Mouse (Mus musculus) left cerebral cortex, adult 2 months (tissue): ENCODE measurements around the gene Hic2. TPM values are rescaled to one million over a fixed set of nuclear protein-coding genes. Genes with fewer than 3 reads are reported as not detected.

Experiments used
- DNase-seq, 2 experiments: peaks; one replicate each; pipeline ENCODE4 v3.0.0; 2021 to 2022; ENCODE audit warnings: low spot score in 2 of 2, mixed read lengths in 1 of 2; ENCODE audit errors: extremely low spot score in 1 of 2
- H3K27ac ChIP-seq: fragments of 200-600 bp; 2 replicates; pipeline ENCODE4 v1.8.1; 2022
- H3K4me3 ChIP-seq: fragments of 200-600 bp; 2 replicates; pipeline ENCODE4 v1.8.1; 2022
- CTCF ChIP-seq: fragments of 200-600 bp; IDR thresholded peaks from 2 replicates; pipeline ENCODE4 v1.8.1; 2022; ENCODE audit warnings: antibody characterized with exemption, mild to moderate bottlenecking, moderate library complexity
- intact Hi-C: fragments of 180-260 bp; cut with DNase I; formaldehyde crosslinking; loops from one replicate; pipeline ENCODE4 v1.15.1; 2025
- total RNA-seq, 2 experiments: library from RNA; stranded (reverse); gene quantifications; 2 replicates each; pipeline ENCODE4 v1.2.3; 2021

The Hic2 gene
- total RNA-seq, 2 experiments from 2014 or later = 5.3 to 6.0 TPM

DNA sequence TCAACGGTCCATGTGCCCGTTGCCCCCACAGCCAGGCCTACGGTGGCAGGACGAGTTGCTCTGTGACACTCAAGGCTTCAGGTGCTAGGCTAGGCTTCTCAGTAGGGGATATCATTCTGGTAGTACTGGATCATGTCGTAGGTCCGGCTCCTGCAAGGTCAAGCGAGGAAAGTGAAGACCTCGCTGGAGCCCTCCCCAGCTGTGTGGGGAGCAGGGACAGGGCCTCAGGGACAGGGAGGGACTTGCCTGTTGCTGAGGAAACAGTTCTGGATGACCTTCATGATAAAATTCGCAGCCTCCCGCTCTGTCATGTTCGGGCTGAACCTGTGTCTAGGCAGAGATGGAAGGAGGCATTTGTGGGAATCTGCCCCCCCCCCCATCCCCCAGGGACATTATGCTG, 47.1 kb downstream of the Hic2 start:
- TF ChIP-seq CTCF = no peak
- Histone ChIP-seq H3K27ac (peak overlapping the region; percentile 25), H3K4me3 (no peak overlapping the region)
- no peak for DNase-seq
- intact Hi-C loops = no loop called here

- no peak overlapping the region for H3K27ac ChIP-seq
- DNase-seq = no peak
- intact Hi-C loops = no loop called here
- no peak overlapping the region for H3K4me3 ChIP-seq
- TF ChIP-seq CTCF = no peak
These were observed 49.8 kb downstream of the Hic2 start for GRCm38 (mm10) chr16:17283151-17283550.

- Histone ChIP-seq H3K4me3 (no peak overlapping the region), H3K27ac (no peak overlapping the region)
- TF ChIP-seq CTCF = no peak
- intact Hi-C loops = no loop called here
- DNase-seq = no peak
These were observed 53.7 kb downstream of the Hic2 start for GRCm38 (mm10) chr16:17287103-17287502.

- no peak for DNase-seq
- intact Hi-C loops = no loop called here
- no peak overlapping the region for H3K4me3 ChIP-seq
- TF ChIP-seq CTCF = no peak
- no peak overlapping the region for H3K27ac ChIP-seq
These were observed 57.6 kb downstream of the Hic2 start for GRCm38 (mm10) chr16:17291016-17291415.

GRCm38 (mm10) chr16:17292751-17293150, 59.4 kb downstream of the Hic2 start:
- H3K27ac ChIP-seq = no peak overlapping the region
- H3K4me3 ChIP-seq = no peak overlapping the region
- peak; percentile 97 for TF ChIP-seq CTCF
- peak; percentile 44 to 65 for DNase-seq
- intact Hi-C loops = no loop called here

DNA sequence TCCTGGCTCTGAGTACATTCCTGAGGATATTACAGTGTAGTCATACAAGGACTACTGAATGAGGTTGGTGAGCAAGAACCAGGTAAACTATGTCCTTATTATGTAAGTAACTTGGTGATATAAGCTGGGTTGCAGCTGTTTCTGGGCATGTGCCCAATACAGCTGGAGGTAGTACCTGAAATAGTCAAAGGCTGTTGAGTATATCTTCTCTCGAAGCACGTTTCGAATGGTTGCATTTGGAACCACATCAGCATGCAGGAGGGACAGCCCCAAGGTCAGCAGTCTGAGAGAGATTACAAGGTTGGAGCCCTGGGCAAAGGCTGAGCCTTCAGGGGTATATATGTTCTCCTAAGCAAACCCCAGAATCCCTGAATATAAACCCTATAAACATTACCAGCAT, 67.4 kb downstream of the Hic2 start:
- DNase-seq = no peak
- intact Hi-C loops = no loop called here
- Histone ChIP-seq H3K27ac (peak overlapping the region; percentile 32), H3K4me3 (no peak overlapping the region)
- TF ChIP-seq CTCF = no peak

DNA sequence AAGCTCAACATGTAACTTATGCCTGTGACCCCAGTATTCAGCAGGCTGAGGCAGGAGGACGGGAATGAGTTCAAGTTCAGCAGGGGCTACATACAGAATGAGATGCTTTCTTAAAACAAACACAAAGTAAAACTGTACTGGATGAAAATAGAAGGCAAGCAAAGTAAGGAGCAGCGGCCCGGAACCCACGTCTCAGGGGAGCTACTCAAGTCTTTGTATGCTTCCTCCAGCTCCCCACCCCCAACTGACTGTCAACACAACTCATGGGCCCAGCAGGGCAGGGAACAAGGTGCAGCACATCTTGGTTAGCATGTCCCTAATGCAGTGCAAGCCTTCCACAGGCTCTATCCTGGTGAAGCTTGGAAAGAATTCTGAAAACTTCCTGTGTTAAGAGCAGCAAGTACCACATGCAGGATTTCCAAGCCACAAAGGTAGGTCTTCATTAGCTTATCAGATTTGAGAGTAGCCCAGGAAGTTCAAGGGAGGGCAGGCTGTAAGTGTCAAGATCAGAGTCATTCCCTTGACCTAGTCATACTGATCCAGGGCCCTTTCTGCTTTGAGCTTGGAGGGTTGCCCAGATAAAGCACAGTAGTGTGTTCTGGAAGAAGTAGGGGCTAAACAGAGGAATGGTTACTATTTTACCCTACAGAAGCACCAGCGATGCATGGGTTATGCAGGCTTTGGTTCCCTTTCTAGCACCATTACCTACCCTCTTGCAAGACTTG, 70.3 kb downstream of the Hic2 start:
- intact Hi-C loops = no loop called here
- Histone ChIP-seq H3K4me3 (no peak overlapping the region), H3K27ac (no peak overlapping the region)
- no peak for TF ChIP-seq CTCF
- DNase-seq = no peak

DNA sequence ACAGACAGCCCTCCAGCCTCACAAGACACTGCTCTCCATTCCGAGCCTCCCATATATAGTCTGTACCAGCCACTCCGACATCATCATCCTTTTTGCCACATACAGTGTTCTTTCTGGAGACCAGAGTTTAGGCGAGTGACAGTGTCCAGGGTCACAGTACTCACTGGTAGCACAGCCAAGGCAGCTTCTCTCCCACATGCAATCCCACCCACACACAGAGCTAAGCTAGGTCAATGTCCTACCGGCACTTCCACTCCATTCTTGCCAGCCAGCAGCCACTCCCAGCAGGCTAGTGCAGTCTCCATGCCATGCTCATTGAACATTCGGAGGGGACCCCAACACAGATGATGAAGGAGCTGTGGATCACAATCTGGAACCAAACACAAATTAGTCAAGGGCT, 74.1 kb downstream of the Hic2 start:
- no peak for DNase-seq
- Histone ChIP-seq H3K27ac (no peak overlapping the region; the same call in 1 of the 2 replicates), H3K4me3 (no peak overlapping the region)
- intact Hi-C loops = no loop called here
- no peak for TF ChIP-seq CTCF

DNA sequence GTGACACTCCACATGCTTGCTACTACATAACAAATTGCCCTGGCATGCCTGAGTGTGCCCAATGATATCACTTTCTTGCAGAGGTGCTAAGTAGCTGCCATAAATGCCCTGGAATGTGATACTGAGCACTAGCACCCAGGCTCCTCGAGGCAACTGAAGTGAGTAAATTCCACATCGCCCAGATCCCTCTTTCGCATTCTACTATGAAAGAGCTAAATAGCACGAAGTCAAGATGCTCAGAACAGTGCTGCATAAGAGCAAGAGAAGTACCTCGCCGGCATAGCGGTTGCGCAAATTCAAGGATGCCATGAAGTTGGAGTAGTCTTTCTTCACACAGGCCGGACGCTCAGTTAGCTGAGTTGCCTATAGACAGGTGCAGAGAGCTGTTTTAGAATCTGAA, 75.7 kb downstream of the Hic2 start:
- Histone ChIP-seq H3K4me3 (no peak overlapping the region), H3K27ac (no peak overlapping the region)
- intact Hi-C loops = no loop called here
- no peak for TF ChIP-seq CTCF
- no peak for DNase-seq

GRCm38 (mm10) chr16:17312531-17312930, 79.2 kb downstream of the Hic2 start:
- H3K27ac ChIP-seq = no peak overlapping the region
- no peak for TF ChIP-seq CTCF
- no peak for DNase-seq
- no peak overlapping the region for H3K4me3 ChIP-seq
- intact Hi-C loops = no loop called here

Other genes starting within 250 kb of the Hic2 start
- gene Ypel1, start 163.9 kb upstream of the Hic2 start, total RNA-seq = 10 to 100 TPM; 36.4 to 40.6 TPM
- 10 to 100 TPM; 85.3 to 89.8 TPM for gene Ppil2, start 122.3 kb upstream of the Hic2 start, total RNA-seq
- 1 to 10 TPM; 1.1 to 2.5 TPM for gene 2610318N02Rik, start 108.4 kb upstream of the Hic2 start, total RNA-seq
- 10 to 100 TPM; 20.2 to 25.2 TPM for gene Sdf2l1, start 101.2 kb upstream of the Hic2 start, total RNA-seq
- gene Ydjc, start 89.0 kb upstream of the Hic2 start, total RNA-seq = 10 to 100 TPM; 24.0 to 25.4 TPM
- gene Ccdc116, start 86.3 kb upstream of the Hic2 start, total RNA-seq = 1 to 10 TPM; 1.3 to 2.1 TPM
- gene Ube2l3, start 30.9 kb upstream of the Hic2 start, total RNA-seq = 100 to 1,000 TPM; 140 to 146 TPM
- gene Rimbp3, start 25.0 kb upstream of the Hic2 start, total RNA-seq = 1 to 10 TPM; 1.8 to 2.0 TPM
- 100 to 1,000 TPM; 105 to 116 TPM for gene Tmem191c, start 42.5 kb downstream of the Hic2 start, total RNA-seq
- 1 to 10 TPM; 1.8 to 2.8 TPM for gene Serpind1, start 97.8 kb downstream of the Hic2 start, total RNA-seq
- gene Snap29, start 172.4 kb downstream of the Hic2 start, total RNA-seq = 10 to 100 TPM; 19.2 to 21.3 TPM
- 100 to 1,000 TPM; 343 to 370 TPM for gene Pi4ka, start 172.7 kb downstream of the Hic2 start, total RNA-seq
- 10 to 100 TPM; 31.9 to 36.7 TPM for gene Crkl, start 218.4 kb downstream of the Hic2 start, total RNA-seq